Mouse (Mus musculus) spleen, adult 2 months (tissue): ENCODE measurements around the gene Nupr1.

Experiments used
- CTCF ChIP-seq: fragments of 200-500 bp; IDR thresholded peaks from 2 replicates; pipeline ENCODE4 v1.5.1; 2011; ENCODE audit warnings: mild to moderate bottlenecking, inconsistent platforms; ENCODE audit not compliant: insufficient read depth, insufficient read length, insufficient replicate concordance; ENCODE audit errors: extremely low read depth
- POLR2A ChIP-seq: fragments of 200-500 bp; IDR thresholded peaks from 2 replicates; pipeline ENCODE4 v1.6.1; 2011; ENCODE audit warnings: low read depth, low read length, inconsistent platforms

GRCm38 (mm10) chr7:126596414-126596813 lies 34.2 kb downstream of the Nupr1 start:
- TF ChIP-seq CTCF: no peak
- TF ChIP-seq POLR2A: no peak
